Mouse (Mus musculus) ES-CJ7 (cell line): ENCODE measurements around the gene Bdkrb1.

Source experiments
- DNase-seq: peaks from one replicate; pipeline ENCODE4 v3.0.0; 2011; ENCODE audit warnings: low read depth, low spot score

Gene Bdkrb1

DNA sequence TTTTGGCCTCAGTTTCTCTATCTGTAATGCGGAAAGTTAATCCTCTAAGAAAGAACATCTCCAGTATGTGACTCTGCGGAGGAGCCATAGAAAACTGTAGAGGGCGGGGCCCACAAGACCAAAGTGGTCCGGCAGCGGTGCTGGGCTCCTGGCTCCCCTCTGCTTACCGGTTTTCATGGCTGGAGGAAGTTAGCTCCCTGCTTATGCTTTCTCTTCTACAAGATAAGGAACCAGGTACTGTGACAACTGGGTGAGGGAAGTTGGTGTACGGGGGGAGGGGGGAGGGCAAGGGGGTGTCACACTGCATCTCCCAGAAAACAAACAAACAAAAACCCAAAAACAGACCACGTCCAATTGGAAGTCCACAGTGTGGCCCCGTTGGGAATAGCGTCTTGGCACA lies 4.4 kb upstream of the Bdkrb1 start:
- no peak for DNase-seq

GRCm38 (mm10) chr12:105599098-105599497 lies 3.8 kb upstream of the Bdkrb1 start:
- peak; percentile 76 for DNase-seq

GRCm38 (mm10) chr12:105601586-105601985 lies 1.3 kb upstream of the Bdkrb1 start:
- no peak for DNase-seq

DNA sequence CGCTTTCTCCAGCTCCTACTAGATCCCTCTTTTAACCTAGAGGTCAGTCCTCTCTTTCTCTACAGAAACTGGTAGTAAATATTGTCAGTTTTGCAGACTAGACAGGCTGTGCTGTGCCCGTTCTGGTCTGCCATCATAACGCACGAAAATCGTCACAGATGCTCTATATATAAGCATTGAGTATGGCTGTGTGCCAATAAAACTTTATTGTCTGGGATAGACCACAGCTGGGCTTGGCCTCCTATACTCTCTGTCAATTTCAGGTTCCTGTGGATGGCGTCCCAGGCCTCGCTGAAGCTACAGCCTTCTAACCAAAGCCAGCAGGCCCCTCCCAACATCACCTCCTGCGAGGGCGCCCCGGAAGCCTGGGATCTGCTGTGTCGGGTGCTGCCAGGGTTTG lies 1.0 kb downstream of the Bdkrb1 start:
- DNase-seq: no peak

- no peak for DNase-seq
These were observed 2.3 kb downstream of the Bdkrb1 start for GRCm38 (mm10) chr12:105605212-105605611.

DNA sequence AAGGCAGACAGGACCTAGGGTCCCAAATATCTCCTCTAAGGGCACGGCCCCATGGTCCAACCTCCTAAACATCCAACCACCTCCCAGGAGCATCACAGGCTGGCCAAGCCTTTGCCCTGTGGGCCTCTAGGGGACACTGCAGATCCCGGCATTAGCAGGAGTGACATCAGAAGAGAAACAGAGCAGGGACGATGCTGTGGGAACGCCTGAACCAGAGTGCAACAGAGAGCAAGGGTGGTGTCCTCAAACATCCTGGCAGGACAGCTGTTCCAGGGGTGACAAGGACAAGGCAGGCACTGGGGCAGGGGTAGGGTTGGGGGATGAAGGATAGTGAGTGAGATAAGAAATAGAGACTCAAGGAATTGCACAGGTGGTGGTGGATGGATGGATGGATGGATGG lies 4.0 kb downstream of the Bdkrb1 start:
- DNase-seq: no peak

- no peak for DNase-seq
These were observed 8.2 kb downstream of the Bdkrb1 start for GRCm38 (mm10) chr12:105611045-105611444.

DNA sequence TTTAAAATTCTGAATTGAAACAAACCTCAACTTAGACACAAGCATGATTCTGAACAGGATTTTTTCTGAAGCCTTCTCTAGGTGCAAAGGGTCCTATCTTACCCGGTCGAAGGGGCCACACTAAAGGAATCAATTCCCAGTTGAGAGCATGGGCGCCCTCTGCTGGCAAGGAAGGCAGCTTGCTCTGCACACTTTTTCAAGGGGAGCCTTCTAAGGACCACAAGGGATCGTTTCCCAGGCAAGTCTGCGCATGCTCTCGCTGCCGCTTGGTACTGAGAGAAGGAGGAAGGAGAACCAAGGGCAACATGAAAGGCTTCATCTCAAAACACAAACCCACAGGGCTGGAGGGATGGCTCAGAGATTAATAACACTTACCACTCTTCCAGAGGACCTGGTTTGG lies 8.9 kb downstream of the Bdkrb1 start:
- DNase-seq: peak; percentile 94

DNA sequence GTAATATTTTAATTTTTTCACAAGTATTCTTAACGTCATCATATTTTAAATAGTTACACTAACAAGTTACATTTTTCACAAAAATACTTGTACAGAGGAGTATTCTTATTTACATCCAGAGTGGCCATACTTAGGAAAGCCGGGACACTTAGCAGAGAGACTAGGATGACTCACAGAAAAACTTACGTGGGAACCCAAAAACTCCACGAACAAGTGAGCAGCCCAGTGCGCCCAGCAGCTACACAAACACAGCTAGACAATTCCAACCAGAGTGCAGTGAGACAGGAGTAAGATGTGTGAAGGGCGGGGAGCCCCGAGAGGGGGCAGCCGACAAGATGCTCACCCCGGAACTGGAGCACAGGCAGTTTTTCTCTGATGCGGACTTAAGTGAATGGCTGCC lies 10.7 kb downstream of the Bdkrb1 start:
- no peak for DNase-seq

GRCm38 (mm10) chr12:105622048-105622447 lies 19.2 kb downstream of the Bdkrb1 start:
- no peak for DNase-seq

- peak; percentile 75 for DNase-seq
These were observed 20.2 kb downstream of the Bdkrb1 start for GRCm38 (mm10) chr12:105622981-105623539.

- no peak for DNase-seq
These were observed 22.9 kb downstream of the Bdkrb1 start for GRCm38 (mm10) chr12:105625798-105626197.

- DNase-seq: no peak
These were observed 31.6 kb downstream of the Bdkrb1 start for GRCm38 (mm10) chr12:105634374-105635067.

DNA sequence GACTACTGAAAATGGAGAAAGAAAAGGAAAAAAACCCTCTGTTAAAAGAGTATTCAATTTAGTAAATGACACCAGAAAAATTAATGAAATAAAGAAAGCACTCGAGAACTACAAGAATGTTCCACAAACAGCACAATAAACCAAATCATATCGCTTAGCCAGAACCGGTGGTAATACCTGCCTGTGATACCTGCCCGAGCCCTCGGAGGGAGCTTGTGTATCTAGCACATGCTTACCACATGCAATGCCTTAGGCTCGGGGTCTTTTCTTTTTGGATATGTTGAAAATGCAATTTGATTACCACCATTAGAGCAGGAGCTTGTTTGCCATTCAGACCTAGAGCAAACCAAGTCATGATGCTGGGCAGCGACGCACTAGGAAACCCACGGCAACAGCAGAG lies 33.7 kb downstream of the Bdkrb1 start:
- DNase-seq: peak; percentile 19

DNA sequence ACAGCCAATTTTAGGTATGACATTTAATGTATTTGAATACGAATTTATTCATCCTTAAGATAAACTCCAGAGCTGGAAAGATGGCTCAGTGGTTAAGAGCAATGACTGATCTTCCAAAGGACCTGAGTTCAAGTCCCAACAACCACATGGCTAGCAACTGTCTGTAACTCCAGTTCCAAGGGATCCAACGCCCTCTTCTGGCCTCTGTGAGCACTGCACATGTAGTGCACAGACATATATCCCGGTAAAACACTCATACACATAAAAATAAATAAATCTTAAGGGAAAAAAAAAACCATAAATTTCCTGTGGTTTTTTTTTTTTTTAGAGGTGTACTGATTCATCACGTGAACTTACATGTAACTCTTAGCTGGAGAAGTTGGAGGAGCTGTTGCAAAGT lies 34.7 kb downstream of the Bdkrb1 start:
- DNase-seq: peak; percentile 27

DNA sequence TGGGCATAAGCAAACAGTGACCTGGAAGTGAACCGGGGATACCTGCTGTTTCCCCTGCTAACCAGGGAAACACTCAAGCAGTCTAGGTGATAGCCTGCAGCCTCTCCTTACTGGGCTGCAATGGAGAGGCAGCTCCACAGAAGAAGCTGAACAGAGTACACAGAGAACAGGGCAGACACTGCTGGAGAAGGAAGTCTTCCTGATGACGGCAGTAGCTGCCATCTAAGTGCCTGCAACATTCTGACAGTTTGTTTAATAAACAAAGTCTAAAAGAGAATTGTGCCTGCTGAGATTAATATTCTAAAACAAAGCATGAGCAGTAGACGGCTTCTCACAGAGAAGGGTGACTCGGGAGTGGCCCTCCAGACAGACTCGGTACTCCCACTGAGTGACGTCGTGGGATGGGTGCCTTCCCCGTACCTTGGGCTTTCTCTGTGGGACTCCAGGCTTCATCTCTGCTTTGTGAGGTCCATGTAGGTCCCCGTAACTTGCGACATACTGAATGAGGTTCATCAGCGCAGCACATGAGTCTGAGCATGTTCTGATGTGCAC lies 40.0 kb downstream of the Bdkrb1 start:
- no peak for DNase-seq
